Mouse (Mus musculus) heart, embryonic 11.5 days (tissue): ENCODE results near the gene C3. TPM values are rescaled to one million over a fixed set of nuclear protein-coding genes. Genes with fewer than 3 reads are reported as not detected.

ENCODE experiments used
- ATAC-seq: fragments of 200-750 bp; cut with Nextera tagmentation; replicated peaks from 2 replicates; pipeline ENCODE4 v1.8.0; 2017; ENCODE audit warnings: moderate library complexity; ENCODE audit not compliant: insufficient number of reproducible peaks, low FRiP score, low TSS enrichment
- H3K27ac ChIP-seq: fragments of 300-500 bp; sonication (generic); 2 replicates; pipeline ENCODE4 v1.5.1; 2014; ENCODE audit warnings: mild to moderate bottlenecking, low read depth, low read length
- H3K27me3 ChIP-seq: fragments of 300-500 bp; sonication (generic); 2 replicates; pipeline ENCODE4 v1.6.1; 2014; ENCODE audit warnings: mild to moderate bottlenecking, low read length, mixed read lengths; ENCODE audit not compliant: control insufficient read depth, insufficient read depth
- H3K36me3 ChIP-seq: fragments of 300-500 bp; sonication (generic); 2 replicates; pipeline ENCODE4 v1.6.1; 2014; ENCODE audit warnings: mild to moderate bottlenecking, low read length, moderate library complexity, mixed read lengths; ENCODE audit not compliant: control insufficient read depth, insufficient read depth
- H3K4me1 ChIP-seq: fragments of 300-500 bp; sonication (generic); 2 replicates; pipeline ENCODE4 v1.6.1; 2014; ENCODE audit warnings: low read length; ENCODE audit not compliant: control insufficient read depth, insufficient read depth
- H3K4me2 ChIP-seq: fragments of 300-500 bp; sonication (generic); 2 replicates; pipeline ENCODE4 v1.6.1; 2014; ENCODE audit warnings: mild to moderate bottlenecking, moderate library complexity
- H3K4me3 ChIP-seq: fragments of 300-500 bp; sonication (generic); 2 replicates; pipeline ENCODE4 v1.5.1; 2014; ENCODE audit warnings: low read depth, low read length
- H3K9ac ChIP-seq: fragments of 300-500 bp; sonication (generic); 2 replicates; pipeline ENCODE4 v1.6.1; 2014; ENCODE audit warnings: mild to moderate bottlenecking, low read depth, low read length, moderate library complexity
- H3K9me3 ChIP-seq: fragments of 300-500 bp; sonication (generic); replicated peaks from 2 replicates; pipeline ENCODE4 v1.6.1; 2016; ENCODE audit warnings: low read length; ENCODE audit not compliant: control insufficient read depth
- WGBS: fragments of 180-500 bp; shearing (Covaris S2); extraction: QIAGEN DNeasy Blood & Tissue Kit; methylation state at CpG from one replicate; pipeline ENCODE4 v1.1.7; 2014; ENCODE audit not compliant: insufficient replicate concordance; 5-methylcytosine and 5-hydroxymethylcytosine counted together
- polyA plus RNA-seq: library from polyadenylated mRNA; unstranded; fragments of >200 nt; fragmentation: Nextera tagmentation; extraction: Ambion mirVana; gene quantifications from 2 replicates; pipeline ENCODE4 v1.2.1, GENCODE M21; 2014

The C3 gene
- polyA plus RNA-seq, 1 experiment from 2014 or later = 1.6 TPM

GRCm38 (mm10) chr17:57219167-57219883 is 8.6 kb downstream of the C3 start:
- no peak for ATAC-seq
- no peak overlapping the region for H3K27ac ChIP-seq
- peaks cover 8% of the 10 kb centered on the region; the same call in 1 of the 2 replicates for H3K27me3 ChIP-seq
- H3K9me3 ChIP-seq = no peaks in the 10 kb centered on the region
- no peak overlapping the region for H3K4me2 ChIP-seq
- no peaks in the 10 kb centered on the region for H3K36me3 ChIP-seq
- no peaks in the 10 kb centered on the region for H3K4me1 ChIP-seq
- H3K9ac ChIP-seq = no peak overlapping the region
- 31% methylated on average over 11 of the region's 11 CpGs for WGBS
- no peak overlapping the region for H3K4me3 ChIP-seq

GRCm38 (mm10) chr17:57218335-57218900 is 9.5 kb downstream of the C3 start:
- ATAC-seq = no peak
- no peaks in the 10 kb centered on the region for H3K36me3 ChIP-seq
- no peak overlapping the region for H3K4me3 ChIP-seq
- H3K4me1 ChIP-seq = no peaks in the 10 kb centered on the region
- H3K27me3 ChIP-seq = 0 out of 2 replicates have a peak, but pooled peaks cover 2% of the 10 kb centered on the region
- H3K9ac ChIP-seq = no peak overlapping the region
- 66% methylated on average over 12 of the region's 12 CpGs for WGBS
- H3K27ac ChIP-seq = no peak overlapping the region
- no peaks in the 10 kb centered on the region for H3K9me3 ChIP-seq
- no peak overlapping the region for H3K4me2 ChIP-seq

- no peak overlapping the region for H3K4me2 ChIP-seq
- H3K27ac ChIP-seq = no peak overlapping the region
- no peak overlapping the region for H3K4me3 ChIP-seq
- H3K9ac ChIP-seq = no peak overlapping the region
- no peaks in the 10 kb centered on the region for H3K4me1 ChIP-seq
- no peaks in the 10 kb centered on the region for H3K36me3 ChIP-seq
- ATAC-seq = no peak
- 0 out of 2 replicates have a peak, but pooled peaks cover 2% of the 10 kb centered on the region for H3K27me3 ChIP-seq
- no peaks in the 10 kb centered on the region for H3K9me3 ChIP-seq
- 36% methylated on average over 13 of the region's 13 CpGs for WGBS
These were observed 13.1 kb downstream of the C3 start for GRCm38 (mm10) chr17:57214676-57215387.

GRCm38 (mm10) chr17:57211501-57211900 is 16.4 kb downstream of the C3 start:
- Histone ChIP-seq H3K27ac (no peak overlapping the region), H3K9me3 (no peaks in the 10 kb centered on the region), H3K9ac (no peak overlapping the region), H3K4me3 (no peak overlapping the region), H3K4me2 (no peak overlapping the region), H3K4me1 (no peaks in the 10 kb centered on the region), H3K27me3 (0 out of 2 replicates have a peak, but pooled peaks cover 2% of the 10 kb centered on the region), H3K36me3 (no peaks in the 10 kb centered on the region)
- WGBS = 57% methylated on average over 9 of the region's 9 CpGs
- ATAC-seq = no peak

- H3K27ac ChIP-seq = no peak overlapping the region
- H3K9ac ChIP-seq = no peak overlapping the region
- no peak overlapping the region for H3K4me3 ChIP-seq
- no peak for ATAC-seq
- no peaks in the 10 kb centered on the region for H3K36me3 ChIP-seq
- H3K27me3 ChIP-seq = no peaks in the 10 kb centered on the region
- H3K4me1 ChIP-seq = no peaks in the 10 kb centered on the region
- H3K4me2 ChIP-seq = no peak overlapping the region
- no peaks in the 10 kb centered on the region for H3K9me3 ChIP-seq
- 66% methylated on average over 4 of the region's 4 CpGs for WGBS
These were observed 18.6 kb downstream of the C3 start for GRCm38 (mm10) chr17:57209330-57209729.

- Histone ChIP-seq H3K4me3 (no peak overlapping the region), H3K4me1 (no peaks in the 10 kb centered on the region), H3K36me3 (no peaks in the 10 kb centered on the region), H3K27ac (no peak overlapping the region), H3K27me3 (no peaks in the 10 kb centered on the region), H3K9me3 (no peaks in the 10 kb centered on the region), H3K9ac (no peak overlapping the region), H3K4me2 (no peak overlapping the region)
- ATAC-seq = no peak
- 78% methylated on average over 3 of the region's 3 CpGs for WGBS
These were observed 20.0 kb downstream of the C3 start for GRCm38 (mm10) chr17:57207938-57208337.

GRCm38 (mm10) chr17:57201841-57202724 is 25.9 kb downstream of the C3 start:
- no peaks in the 10 kb centered on the region for H3K36me3 ChIP-seq
- no peaks in the 10 kb centered on the region for H3K27me3 ChIP-seq
- no peak overlapping the region for H3K9ac ChIP-seq
- H3K27ac ChIP-seq = no peak overlapping the region
- H3K4me1 ChIP-seq = no peaks in the 10 kb centered on the region
- ATAC-seq = no peak
- no peak overlapping the region for H3K4me2 ChIP-seq
- no peak overlapping the region for H3K4me3 ChIP-seq
- H3K9me3 ChIP-seq = no peaks in the 10 kb centered on the region
- WGBS = 72% methylated on average over 10 of the region's 10 CpGs

- Histone ChIP-seq H3K9ac (no peak overlapping the region), H3K4me2 (no peak overlapping the region), H3K27me3 (no peaks in the 10 kb centered on the region), H3K4me1 (no peaks in the 10 kb centered on the region), H3K4me3 (no peak overlapping the region), H3K27ac (no peak overlapping the region), H3K36me3 (no peaks in the 10 kb centered on the region), H3K9me3 (no peaks in the 10 kb centered on the region)
- WGBS = 61% methylated on average over 3 of the region's 3 CpGs
- no peak for ATAC-seq
These were observed 29.7 kb downstream of the C3 start for GRCm38 (mm10) chr17:57198252-57198651.
